Mouse (Mus musculus) CD8-positive naive resting alpha-beta T cell, adult 57 days (primary cell): Measurements from ENCODE around the gene Sh2d2a. TPM values are rescaled to one million over a fixed set of nuclear protein-coding genes. Genes with fewer than 3 reads are reported as not detected.

Source experiments
- total RNA-seq: library from RNA; stranded (reverse); gene quantifications from one replicate; pipeline ENCODE4 v1.2.4, GENCODE M21; 2023

Gene Sh2d2a
- total RNA-seq: 262 TPM

GRCm38 (mm10) chr3:87846650-87847110, at the start of gene Sh2d2a:
Gene Sh2d2a, plus strand, starts transcription at chr3:87846755.

GRCm38 (mm10) chr3:87824206-87824605, 22.3 kb upstream of the Sh2d2a start, which contains the start of gene Pear1:
Gene Pear1, minus strand, starts transcription at chr3:87824306.

GRCm38 (mm10) chr3:87885281-87886003, 38.9 kb downstream of the Sh2d2a start, which contains the start of gene Prcc:
Gene Prcc, minus strand, starts transcription at chr3:87885608.

Other genes with a start within 250 kb of the Sh2d2a start
- 24.3 TPM for gene Arhgef11, start 229.2 kb upstream of the Sh2d2a start, total RNA-seq
- 0.12 TPM for gene Lrrc71, start 98.1 kb upstream of the Sh2d2a start, total RNA-seq
- gene Ntrk1, start 51.6 kb upstream of the Sh2d2a start, total RNA-seq: not detected
- gene Insrr, start 49.8 kb upstream of the Sh2d2a start, total RNA-seq: not detected
- gene Pear1, start 22.4 kb upstream of the Sh2d2a start, total RNA-seq: 16.7 TPM
- gene Prcc, start 38.9 kb downstream of the Sh2d2a start, total RNA-seq: 58.1 TPM
- gene Hdgf, start 59.6 kb downstream of the Sh2d2a start, total RNA-seq: 79.8 TPM
- 150 TPM for gene Mrpl24, start 72.8 kb downstream of the Sh2d2a start, total RNA-seq
- gene Isg20l2, start 83.6 kb downstream of the Sh2d2a start, total RNA-seq: 60.8 TPM
- 26.4 TPM for gene Rrnad1, start 84.0 kb downstream of the Sh2d2a start, total RNA-seq
- 2.1 TPM for gene Crabp2, start 101.9 kb downstream of the Sh2d2a start, total RNA-seq
- gene Nes, start 124.3 kb downstream of the Sh2d2a start, total RNA-seq: not detected
- gene Bcan, start 153.5 kb downstream of the Sh2d2a start, total RNA-seq: not detected
- not detected for gene Hapln2, start 180.8 kb downstream of the Sh2d2a start, total RNA-seq
- 26.0 TPM for gene Gpatch4, start 196.4 kb downstream of the Sh2d2a start, total RNA-seq
- 20.0 TPM for gene Naxe, start 211.7 kb downstream of the Sh2d2a start, total RNA-seq
- not detected for gene Ttc24, start 231.5 kb downstream of the Sh2d2a start, total RNA-seq
- 0.12 TPM for gene Iqgap3, start 235.2 kb downstream of the Sh2d2a start, total RNA-seq